Mouse (Mus musculus): ENCODE data around the gene Gm20828.
"Not testable (repeated sequence)": the region's sequence is repeated elsewhere in the genome, so short reads cannot be mapped to it uniquely, and the experiment has no call there.

The Gm20828 gene

DNA sequence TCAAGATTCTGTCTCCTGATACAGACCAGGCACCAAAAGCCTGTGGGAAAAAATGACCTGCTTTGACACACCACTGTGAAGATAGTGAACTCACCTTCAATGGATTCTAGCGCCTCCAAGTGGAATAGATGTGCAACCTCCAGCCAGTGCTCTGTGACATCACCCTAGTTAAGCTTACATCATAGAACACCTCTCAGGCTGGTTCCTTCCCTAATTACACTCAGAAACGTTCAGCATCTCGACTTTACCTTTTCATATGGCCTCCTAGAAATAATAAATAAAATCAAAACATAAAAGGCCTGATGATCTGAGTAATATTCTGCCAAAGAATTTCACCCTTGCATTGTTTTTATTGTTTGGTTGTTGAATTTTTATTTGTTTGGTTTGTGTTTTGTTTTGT, at the start of gene Gm20828:
Gm20828 (minus strand) TSS at position 101 of the 400 bp plus-strand sequence.
- DNase-seq: not testable (repeated sequence)
